Mouse (Mus musculus): ENCODE results near the gene Ptbp3. TPM values are rescaled to one million over a fixed set of nuclear protein-coding genes. Genes with fewer than 3 reads are reported as not detected.

The Ptbp3 gene
- polyA plus RNA-seq, 1 experiment from 2014 or later = 14.1 TPM

GRCm38 (mm10) chr4:59465449-59465848 lies 83.7 kb downstream of the Ptbp3 start:
- no peaks in the 10 kb centered on the region for H3K9me3 ChIP-seq (replicated peaks; ENCODE audit: control insufficient read depth, low read length, poor library complexity, severe bottlenecking)
- no peak overlapping the region for H3K27ac ChIP-seq (ENCODE audit: low read length)
- H3K4me3 ChIP-seq (ENCODE audit: low read depth, low read length) = no peak overlapping the region
- no peaks in the 10 kb centered on the region for H3K27me3 ChIP-seq (ENCODE audit: control insufficient read depth, insufficient read depth, low read depth, low read length)
- H3K4me2 ChIP-seq (ENCODE audit: low read length) = no peak overlapping the region
- no peaks in the 10 kb centered on the region for H3K36me3 ChIP-seq (ENCODE audit: control insufficient read depth, insufficient read depth, low read length)
- 86% methylated on average over 2 of the region's 2 CpGs for WGBS
- ATAC-seq = no peak
- H3K4me1 ChIP-seq (ENCODE audit: control insufficient read depth, insufficient read depth, low read length) = no peaks in the 10 kb centered on the region
- H3K9ac ChIP-seq (ENCODE audit: low read depth, low read length) = no peak overlapping the region

GRCm38 (mm10) chr4:59464661-59465060 lies 84.5 kb downstream of the Ptbp3 start:
- Histone ChIP-seq H3K36me3 (ENCODE audit: control insufficient read depth, insufficient read depth, low read length) (no peaks in the 10 kb centered on the region), H3K9ac (ENCODE audit: low read depth, low read length) (no peak overlapping the region), H3K4me3 (ENCODE audit: low read depth, low read length) (no peak overlapping the region), H3K9me3 (replicated peaks; ENCODE audit: control insufficient read depth, low read length, poor library complexity, severe bottlenecking) (no peaks in the 10 kb centered on the region), H3K4me1 (ENCODE audit: control insufficient read depth, insufficient read depth, low read length) (no peaks in the 10 kb centered on the region), H3K27me3 (ENCODE audit: control insufficient read depth, insufficient read depth, low read depth, low read length) (no peaks in the 10 kb centered on the region), H3K4me2 (ENCODE audit: low read length) (no peak overlapping the region), H3K27ac (ENCODE audit: low read length) (no peak overlapping the region)
- 83% methylated on average over 6 of the region's 6 CpGs for WGBS
- ATAC-seq = no peak

- 78% methylated on average over 6 of the region's 6 CpGs for WGBS
- Histone ChIP-seq H3K36me3 (ENCODE audit: control insufficient read depth, insufficient read depth, low read length) (no peaks in the 10 kb centered on the region), H3K4me3 (ENCODE audit: low read depth, low read length) (no peak overlapping the region), H3K4me1 (ENCODE audit: control insufficient read depth, insufficient read depth, low read length) (no peaks in the 10 kb centered on the region), H3K4me2 (ENCODE audit: low read length) (no peak overlapping the region), H3K9me3 (replicated peaks; ENCODE audit: control insufficient read depth, low read length, poor library complexity, severe bottlenecking) (no peaks in the 10 kb centered on the region), H3K27ac (ENCODE audit: low read length) (no peak overlapping the region), H3K27me3 (ENCODE audit: control insufficient read depth, insufficient read depth, low read depth, low read length) (no peaks in the 10 kb centered on the region), H3K9ac (ENCODE audit: low read depth, low read length) (no peak overlapping the region)
- no peak for ATAC-seq
Observed at GRCm38 (mm10) chr4:59462494-59462893, 86.7 kb downstream of the Ptbp3 start.

- WGBS = 88% methylated on average over 11 of the region's 11 CpGs
- Histone ChIP-seq H3K4me2 (ENCODE audit: low read length) (no peak overlapping the region), H3K9me3 (replicated peaks; ENCODE audit: control insufficient read depth, low read length, poor library complexity, severe bottlenecking) (no peaks in the 10 kb centered on the region), H3K4me3 (ENCODE audit: low read depth, low read length) (no peak overlapping the region), H3K36me3 (ENCODE audit: control insufficient read depth, insufficient read depth, low read length) (no peaks in the 10 kb centered on the region), H3K27me3 (ENCODE audit: control insufficient read depth, insufficient read depth, low read depth, low read length) (no peaks in the 10 kb centered on the region), H3K4me1 (ENCODE audit: control insufficient read depth, insufficient read depth, low read length) (no peaks in the 10 kb centered on the region), H3K27ac (ENCODE audit: low read length) (no peak overlapping the region), H3K9ac (ENCODE audit: low read depth, low read length) (no peak overlapping the region)
- ATAC-seq = no peak
Observed at GRCm38 (mm10) chr4:59461116-59461727, 87.9 kb downstream of the Ptbp3 start.

- WGBS = 84% methylated on average over 13 of the region's 13 CpGs
- no peak for ATAC-seq
- Histone ChIP-seq H3K9me3 (replicated peaks; ENCODE audit: control insufficient read depth, low read length, poor library complexity, severe bottlenecking) (no peaks in the 10 kb centered on the region), H3K27me3 (ENCODE audit: control insufficient read depth, insufficient read depth, low read depth, low read length) (no peaks in the 10 kb centered on the region), H3K4me3 (ENCODE audit: low read depth, low read length) (no peak overlapping the region), H3K4me1 (ENCODE audit: control insufficient read depth, insufficient read depth, low read length) (no peaks in the 10 kb centered on the region), H3K27ac (ENCODE audit: low read length) (no peak overlapping the region), H3K9ac (ENCODE audit: low read depth, low read length) (no peak overlapping the region), H3K36me3 (ENCODE audit: control insufficient read depth, insufficient read depth, low read length) (no peaks in the 10 kb centered on the region), H3K4me2 (ENCODE audit: low read length) (no peak overlapping the region)
Observed at GRCm38 (mm10) chr4:59459216-59459955, 89.8 kb downstream of the Ptbp3 start.

GRCm38 (mm10) chr4:59457941-59458340 lies 91.2 kb downstream of the Ptbp3 start:
- Histone ChIP-seq H3K27me3 (ENCODE audit: control insufficient read depth, insufficient read depth, low read depth, low read length) (no peaks in the 10 kb centered on the region), H3K4me1 (ENCODE audit: control insufficient read depth, insufficient read depth, low read length) (no peaks in the 10 kb centered on the region), H3K4me3 (ENCODE audit: low read depth, low read length) (no peak overlapping the region), H3K9me3 (replicated peaks; ENCODE audit: control insufficient read depth, low read length, poor library complexity, severe bottlenecking) (no peaks in the 10 kb centered on the region), H3K27ac (ENCODE audit: low read length) (no peak overlapping the region), H3K4me2 (ENCODE audit: low read length) (no peak overlapping the region), H3K9ac (ENCODE audit: low read depth, low read length) (no peak overlapping the region), H3K36me3 (ENCODE audit: control insufficient read depth, insufficient read depth, low read length) (no peaks in the 10 kb centered on the region)
- no peak for ATAC-seq
- 39% methylated on average over 9 of the region's 9 CpGs for WGBS

- no peak for ATAC-seq
- Histone ChIP-seq H3K4me2 (ENCODE audit: low read length) (no peak overlapping the region), H3K9me3 (replicated peaks; ENCODE audit: control insufficient read depth, low read length, poor library complexity, severe bottlenecking) (no peaks in the 10 kb centered on the region), H3K27ac (ENCODE audit: low read length) (no peak overlapping the region), H3K4me3 (ENCODE audit: low read depth, low read length) (no peak overlapping the region), H3K4me1 (ENCODE audit: control insufficient read depth, insufficient read depth, low read length) (no peaks in the 10 kb centered on the region), H3K36me3 (ENCODE audit: control insufficient read depth, insufficient read depth, low read length) (no peaks in the 10 kb centered on the region), H3K9ac (ENCODE audit: low read depth, low read length) (no peak overlapping the region), H3K27me3 (ENCODE audit: control insufficient read depth, insufficient read depth, low read depth, low read length) (no peaks in the 10 kb centered on the region)
- 92% methylated on average over 5 of the region's 5 CpGs for WGBS
Observed at GRCm38 (mm10) chr4:59457091-59457490, 92.1 kb downstream of the Ptbp3 start.

- no peak for ATAC-seq
- Histone ChIP-seq H3K4me2 (ENCODE audit: low read length) (no peak overlapping the region), H3K4me3 (ENCODE audit: low read depth, low read length) (no peak overlapping the region), H3K9me3 (replicated peaks; ENCODE audit: control insufficient read depth, low read length, poor library complexity, severe bottlenecking) (no peaks in the 10 kb centered on the region), H3K4me1 (ENCODE audit: control insufficient read depth, insufficient read depth, low read length) (no peaks in the 10 kb centered on the region), H3K27me3 (ENCODE audit: control insufficient read depth, insufficient read depth, low read depth, low read length) (no peaks in the 10 kb centered on the region), H3K36me3 (ENCODE audit: control insufficient read depth, insufficient read depth, low read length) (no peaks in the 10 kb centered on the region), H3K27ac (ENCODE audit: low read length) (no peak overlapping the region), H3K9ac (ENCODE audit: low read depth, low read length) (no peak overlapping the region)
- 79% methylated on average over 2 of the region's 2 CpGs for WGBS
Observed at GRCm38 (mm10) chr4:59455465-59455864, 93.7 kb downstream of the Ptbp3 start.

GRCm38 (mm10) chr4:59454046-59454445 lies 95.1 kb downstream of the Ptbp3 start:
- no peaks in the 10 kb centered on the region for H3K36me3 ChIP-seq (ENCODE audit: control insufficient read depth, insufficient read depth, low read length)
- H3K4me3 ChIP-seq (ENCODE audit: low read depth, low read length) = no peak overlapping the region
- H3K9me3 ChIP-seq (replicated peaks; ENCODE audit: control insufficient read depth, low read length, poor library complexity, severe bottlenecking) = no peaks in the 10 kb centered on the region
- ATAC-seq = no peak
- no peaks in the 10 kb centered on the region for H3K27me3 ChIP-seq (ENCODE audit: control insufficient read depth, insufficient read depth, low read depth, low read length)
- H3K9ac ChIP-seq (ENCODE audit: low read depth, low read length) = no peak overlapping the region
- no peak overlapping the region for H3K4me2 ChIP-seq (ENCODE audit: low read length)
- no peaks in the 10 kb centered on the region for H3K4me1 ChIP-seq (ENCODE audit: control insufficient read depth, insufficient read depth, low read length)
- 74% methylated on average over 3 of the region's 3 CpGs for WGBS
- H3K27ac ChIP-seq (ENCODE audit: low read length) = no peak overlapping the region

Data from midbrain, embryonic 16.5 days (tissue).